In the genomic region with DNA sequence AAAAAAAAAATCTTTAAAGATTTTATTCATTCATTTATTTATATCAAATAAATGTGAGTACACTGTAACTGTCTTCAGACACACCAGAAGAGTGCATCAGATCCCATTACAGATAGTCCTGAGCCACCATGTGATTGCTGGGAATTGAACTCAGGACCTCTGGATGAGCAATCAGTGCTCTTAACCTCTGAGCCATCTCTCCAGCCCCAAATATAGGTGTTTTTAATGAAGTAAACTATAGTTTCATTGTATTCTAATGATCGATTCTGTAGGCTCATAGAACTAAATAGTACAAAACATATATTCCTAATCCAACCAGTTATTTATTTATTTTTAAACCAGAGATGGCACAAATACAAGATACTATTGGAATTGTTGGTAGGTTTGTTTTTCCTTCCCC, we compare ENCODE assay signal across 21 mouse cellular contexts. TPM values are rescaled to one million over a fixed set of nuclear protein-coding genes. Genes with fewer than 3 reads are reported as not detected.
DNase-seq lines count a peak whose midpoint lies in the region; ATAC-seq and TF ChIP-seq lines count a peak whose summit lies in the region.
"Had no signal": no experiment of that assay in that cellular context is flagged by ENCODE, and none has a peak within 500 bp of the region (broad histone marks: within the 10 kb centered on the region; RNA-seq: fewer than 3 reads in every experiment).

No protein-coding gene starts in this region.

- H3K4me2 ChIP-seq in liver, embryonic 13.5 days, result peak overlapping the region; percentile 22; the same call in 1 of the 2 replicates
- no peak overlapping the region for H3K4me2 ChIP-seq in liver, embryonic 11.5 days
- peak overlapping the region; percentile 29; the same call in 1 of the 2 replicates for H3K4me2 ChIP-seq in liver, embryonic 15.5 days
- peak overlapping the region; percentile 7; the same call in 1 of the 2 replicates for H3K4me2 ChIP-seq in liver, postnatal 0 days (ENCODE audit: low read depth, low read length)
- H3K4me2 ChIP-seq in midbrain, embryonic 16.5 days (ENCODE audit: low read length), result no peak overlapping the region
- H3K4me2 ChIP-seq: embryonic facial prominence, embryonic 12.5 days; forebrain, embryonic 13.5 days; forebrain, embryonic 15.5 days had no signal

- no peak for TF ChIP-seq POLR2A in MEL (IDR thresholded peaks at IDR 0.05; ENCODE audit: control insufficient read depth in 1 of 2, insufficient read depth in 1 of 2, low read depth in 1 of 2, low read length in 2 of 2, poor library complexity in 1 of 2)
- TF ChIP-seq POLR2A in thymus, adult 2 months (IDR thresholded peaks at IDR 0.05; ENCODE audit: control insufficient read depth, extremely low read depth, insufficient read depth, low read length, poor library complexity), result no peak

- DNase-seq in liver, embryonic 13.5 days, result no peak
- DNase-seq in liver, embryonic 11.5 days (ENCODE audit: low spot score), result no peak
- no peak for DNase-seq in MEL (ENCODE audit: low read depth, low spot score)
- DNase-seq in liver, postnatal 0 days, result no peak
- no peak for DNase-seq in thymus, adult 2 months
- no peak for DNase-seq in midbrain, embryonic 10.5 days (ENCODE audit: low spot score)
- DNase-seq: cerebellum, adult 11-12 months; cerebellum, adult 2 months; cerebellum, adult 9-10 months; cerebellum, postnatal 10 days; cerebellum, postnatal 25 days; forebrain, postnatal 0 days had no signal

- TF ChIP-seq EP300 in MEL (IDR thresholded peaks at IDR 0.05; ENCODE audit: low read depth in 1 of 2, low read length in 2 of 2), result no peak
- TF ChIP-seq EP300 in liver, postnatal 0 days (IDR thresholded peaks at IDR 0.05; ENCODE audit: low read depth), result no peak

- no peak for TF ChIP-seq CTCF in MEL (IDR thresholded peaks at IDR 0.05 in 2 of 3, conservative IDR thresholded peaks at IDR 0.05 in 1 of 3; ENCODE audit: control insufficient read depth in 1 of 3, insufficient read depth in 1 of 3, low read depth in 2 of 3, low read length in 3 of 3, poor library complexity in 1 of 3, severe bottlenecking in 1 of 3)
- TF ChIP-seq CTCF in liver, postnatal 0 days (IDR thresholded peaks at IDR 0.05; ENCODE audit: low read depth), result no peak
- TF ChIP-seq CTCF in thymus, adult 2 months (IDR thresholded peaks at IDR 0.05; ENCODE audit: borderline replicate concordance, control insufficient read depth, extremely low read depth, insufficient read depth, low read length, poor library complexity), result no peak

- no peaks in the 10 kb centered on the region for H3K9me3 ChIP-seq in liver, embryonic 13.5 days (replicated peaks)
- H3K9me3 ChIP-seq in liver, embryonic 11.5 days (ENCODE audit: control insufficient read depth, low read length), result no peaks in the 10 kb centered on the region
- H3K9me3 ChIP-seq in MEL (replicated peaks; ENCODE audit: insufficient read depth, low read length), result no peaks in the 10 kb centered on the region
- no peaks in the 10 kb centered on the region for H3K9me3 ChIP-seq in liver, embryonic 15.5 days (replicated peaks)
- no peaks in the 10 kb centered on the region for H3K9me3 ChIP-seq in liver, postnatal 0 days (ENCODE audit: low read length)
- no peaks in the 10 kb centered on the region for H3K9me3 ChIP-seq in midbrain, embryonic 16.5 days (replicated peaks; ENCODE audit: control insufficient read depth, low read length, poor library complexity, severe bottlenecking)
- no peaks in the 10 kb centered on the region; the same call in 1 of the 2 replicates for H3K9me3 ChIP-seq in midbrain, embryonic 10.5 days (replicated peaks)
- H3K9me3 ChIP-seq: embryonic facial prominence, embryonic 10.5 days; embryonic facial prominence, embryonic 12.5 days; forebrain, embryonic 13.5 days; forebrain, embryonic 15.5 days; G1E had no signal

- no peaks in the 10 kb centered on the region for H3K27me3 ChIP-seq in liver, embryonic 13.5 days
- H3K27me3 ChIP-seq in liver, embryonic 11.5 days (replicated peaks; ENCODE audit: control insufficient read depth, insufficient read depth, low read length), result no peaks in the 10 kb centered on the region
- H3K27me3 ChIP-seq in MEL (ENCODE audit: control insufficient read depth in 1 of 2, insufficient read depth in 2 of 2, low read length in 2 of 2), result no peaks in the 10 kb centered on the region
- no peaks in the 10 kb centered on the region for H3K27me3 ChIP-seq in liver, embryonic 15.5 days
- no peaks in the 10 kb centered on the region for H3K27me3 ChIP-seq in liver, postnatal 0 days (ENCODE audit: insufficient read depth, low read length)
- H3K27me3 ChIP-seq in midbrain, embryonic 16.5 days (ENCODE audit: control insufficient read depth, insufficient read depth, low read depth, low read length), result no peaks in the 10 kb centered on the region
- no peaks in the 10 kb centered on the region for H3K27me3 ChIP-seq in thymus, adult 2 months (ENCODE audit: control insufficient read depth, insufficient read depth, low read length)
- H3K27me3 ChIP-seq in midbrain, embryonic 10.5 days (ENCODE audit: low read depth, poor library complexity, severe bottlenecking), result no peaks in the 10 kb centered on the region
- H3K27me3 ChIP-seq: CH12.LX; embryonic facial prominence, embryonic 12.5 days; forebrain, embryonic 13.5 days; forebrain, embryonic 15.5 days had no signal

- H3K4me1 ChIP-seq in liver, embryonic 13.5 days (replicated peaks), result peaks cover 45% of the 10 kb centered on the region
- peaks cover 9% of the 10 kb centered on the region for H3K4me1 ChIP-seq in liver, embryonic 11.5 days (replicated peaks; ENCODE audit: control insufficient read depth, insufficient read depth, low read length)
- peaks cover 38 to 43% of the 10 kb centered on the region in 2 experiments for H3K4me1 ChIP-seq in MEL (ENCODE audit: control insufficient read depth in 1 of 2, insufficient read depth in 2 of 2, low read length in 2 of 2)
- H3K4me1 ChIP-seq in liver, embryonic 15.5 days (replicated peaks), result peaks cover 44% of the 10 kb centered on the region
- H3K4me1 ChIP-seq in liver, postnatal 0 days (ENCODE audit: insufficient read depth), result peaks cover 4% of the 10 kb centered on the region
- H3K4me1 ChIP-seq in midbrain, embryonic 16.5 days (ENCODE audit: control insufficient read depth, insufficient read depth, low read length), result no peaks in the 10 kb centered on the region
- no peaks in the 10 kb centered on the region for H3K4me1 ChIP-seq in thymus, adult 2 months (replicated peaks; ENCODE audit: control insufficient read depth, insufficient read depth, low read length)
- H3K4me1 ChIP-seq in midbrain, embryonic 10.5 days, result no peaks in the 10 kb centered on the region
- H3K4me1 ChIP-seq: embryonic facial prominence, embryonic 12.5 days; forebrain, embryonic 13.5 days; forebrain, embryonic 15.5 days had no signal

- no peak overlapping the region for H3K4me3 ChIP-seq in liver, embryonic 13.5 days (replicated peaks)
- no peak overlapping the region for H3K4me3 ChIP-seq in liver, embryonic 11.5 days (ENCODE audit: low read depth, low read length)
- no peak overlapping the region for H3K4me3 ChIP-seq in MEL (ENCODE audit: control insufficient read depth in 1 of 2, insufficient read depth in 1 of 2, low read depth in 2 of 2, low read length in 2 of 2)
- no peak overlapping the region for H3K4me3 ChIP-seq in liver, embryonic 15.5 days (replicated peaks)
- no peak overlapping the region for H3K4me3 ChIP-seq in liver, postnatal 0 days (ENCODE audit: low read depth, low read length)
- H3K4me3 ChIP-seq in midbrain, embryonic 16.5 days (ENCODE audit: low read depth, low read length), result no peak overlapping the region
- H3K4me3 ChIP-seq in thymus, adult 2 months (ENCODE audit: control insufficient read depth, insufficient read depth, low read length), result no peak overlapping the region
- no peak overlapping the region for H3K4me3 ChIP-seq in midbrain, embryonic 10.5 days
- H3K4me3 ChIP-seq: embryonic facial prominence, embryonic 10.5 days; embryonic facial prominence, embryonic 12.5 days; forebrain, embryonic 13.5 days; forebrain, embryonic 15.5 days had no signal

- no peak overlapping the region for H3K27ac ChIP-seq in liver, embryonic 13.5 days
- no peak overlapping the region for H3K27ac ChIP-seq in liver, embryonic 11.5 days (ENCODE audit: low read depth, low read length)
- peak overlapping the region; percentile 99 for H3K27ac ChIP-seq in MEL (ENCODE audit: control insufficient read depth, low read depth, low read length)
- H3K27ac ChIP-seq in liver, embryonic 15.5 days (replicated peaks), result no peak overlapping the region
- H3K27ac ChIP-seq in liver, postnatal 0 days (ENCODE audit: low read depth), result no peak overlapping the region
- H3K27ac ChIP-seq in midbrain, embryonic 16.5 days (ENCODE audit: low read length), result no peak overlapping the region
- no peak overlapping the region for H3K27ac ChIP-seq in thymus, adult 2 months (ENCODE audit: control insufficient read depth, insufficient read depth, low read length)
- no peak overlapping the region for H3K27ac ChIP-seq in midbrain, embryonic 10.5 days (replicated peaks)
- H3K27ac ChIP-seq: embryonic facial prominence, embryonic 10.5 days; embryonic facial prominence, embryonic 12.5 days; forebrain, embryonic 13.5 days; forebrain, embryonic 15.5 days had no signal

- no peak for ATAC-seq in liver, embryonic 13.5 days (ENCODE audit: low read depth)
- ATAC-seq in liver, embryonic 11.5 days (replicated peaks; ENCODE audit: low FRiP score), result no peak
- no peak for ATAC-seq in liver, embryonic 15.5 days (ENCODE audit: insufficient read depth)
- ATAC-seq in liver, postnatal 0 days, result no peak
- ATAC-seq in midbrain, embryonic 16.5 days, result no peak
- ATAC-seq: CD4-positive, CD25-positive, alpha-beta regulatory T cell, adult 4 months; forebrain, embryonic 13.5 days; forebrain, embryonic 15.5 days; forebrain, postnatal 0 days had no signal

- no peaks in the 10 kb centered on the region for H3K36me3 ChIP-seq in liver, embryonic 13.5 days
- no peaks in the 10 kb centered on the region for H3K36me3 ChIP-seq in liver, embryonic 11.5 days (ENCODE audit: control insufficient read depth, insufficient read depth, low read length)
- H3K36me3 ChIP-seq in MEL (ENCODE audit: control insufficient read depth in 1 of 2, insufficient read depth in 2 of 2, low read length in 2 of 2), result peaks cover 0 to 60% of the 10 kb centered on the region in 2 experiments; a peak in 2 of 4 replicates
- H3K36me3 ChIP-seq in liver, embryonic 15.5 days (replicated peaks), result no peaks in the 10 kb centered on the region
- H3K36me3 ChIP-seq in liver, postnatal 0 days (replicated peaks; ENCODE audit: insufficient read depth, low read length), result no peaks in the 10 kb centered on the region
- H3K36me3 ChIP-seq in midbrain, embryonic 16.5 days (ENCODE audit: control insufficient read depth, insufficient read depth, low read length), result no peaks in the 10 kb centered on the region
- H3K36me3 ChIP-seq in thymus, adult 2 months (ENCODE audit: control insufficient read depth, insufficient read depth, low read length), result no peaks in the 10 kb centered on the region
- H3K36me3 ChIP-seq in midbrain, embryonic 10.5 days, result no peaks in the 10 kb centered on the region
- H3K36me3 ChIP-seq: embryonic facial prominence, embryonic 10.5 days; embryonic facial prominence, embryonic 12.5 days; forebrain, embryonic 15.5 days; G1E had no signal

- no peak overlapping the region for H3K9ac ChIP-seq in liver, embryonic 13.5 days
- no peak overlapping the region for H3K9ac ChIP-seq in liver, embryonic 11.5 days (ENCODE audit: low read depth, low read length)
- peak overlapping the region; percentile 34; the same call in 1 of the 2 replicates for H3K9ac ChIP-seq in MEL (ENCODE audit: control insufficient read depth, low read depth, low read length, poor library complexity, severe bottlenecking)
- no peak overlapping the region for H3K9ac ChIP-seq in liver, embryonic 15.5 days
- H3K9ac ChIP-seq in liver, postnatal 0 days (replicated peaks), result no peak overlapping the region
- H3K9ac ChIP-seq in midbrain, embryonic 16.5 days (ENCODE audit: low read depth, low read length), result no peak overlapping the region
- H3K9ac ChIP-seq: embryonic facial prominence, embryonic 12.5 days; forebrain, embryonic 13.5 days; forebrain, embryonic 15.5 days; forebrain, postnatal 0 days had no signal

- no peak for TF ChIP-seq RAD21 in MEL (IDR thresholded peaks at IDR 0.05; ENCODE audit: low read depth, low read length)

- H3K79me2 ChIP-seq in MEL (ENCODE audit: control insufficient read depth, insufficient read depth, low read length, poor library complexity), result no peaks in the 10 kb centered on the region

- 80% methylated on average over 1 of the region's 1 CpGs for WGBS in liver, embryonic 13.5 days (ENCODE audit: insufficient replicate concordance)
- WGBS in liver, embryonic 11.5 days, result 87% methylated on average over 1 of the region's 1 CpGs
- 80% methylated on average over 1 of the region's 1 CpGs for WGBS in liver, embryonic 15.5 days (ENCODE audit: insufficient replicate concordance)
- 76% methylated on average over 1 of the region's 1 CpGs for WGBS in liver, postnatal 0 days (ENCODE audit: insufficient replicate concordance)
- WGBS in midbrain, embryonic 16.5 days, result 96% methylated on average over 1 of the region's 1 CpGs
- 100% methylated on average over 1 of the region's 1 CpGs for WGBS in thymus, adult 2 months
- WGBS in midbrain, embryonic 10.5 days, result 93% methylated on average over 1 of the region's 1 CpGs

RNA-seq across cellular contexts. Expression of a gene that starts 42.2 kb away (rescaled TPM):
- 3.4 and 5.5 TPM in 2 replicates for polyA plus RNA-seq in liver, embryonic 13.5 days (2015; fragmentation: Nextera tagmentation; extraction: Ambion mirVana)
- polyA plus RNA-seq in liver, embryonic 11.5 days (2014; fragmentation: Nextera tagmentation; extraction: Ambion mirVana), result 8.1 and 8.5 TPM in 2 replicates
- total RNA-seq in MEL (2012; rRNA removed), result 7.2 and 8.2 TPM in 2 replicates
- 10 to 100 TPM in 1 of 2 experiments, not detected in 1; 14.3 TPM for polyA plus RNA-seq in MEL (2012; ENCODE audit: insufficient read depth in 1 of 2, insufficient read length in 2 of 2, low read depth in 1 of 2, low replicate concordance in 2 of 2, missing spikeins in 1 of 2)
- polyA plus RNA-seq in liver, embryonic 15.5 days (2015; fragmentation: Nextera tagmentation; extraction: Ambion mirVana), result 3.7 and 4.0 TPM in 2 replicates
- 7.8 and 8.5 TPM in 2 replicates for polyA plus RNA-seq in liver, postnatal 0 days (2015; fragmentation: Nextera tagmentation; extraction: Ambion mirVana)
- polyA plus RNA-seq in midbrain, embryonic 16.5 days (2015; fragmentation: Nextera tagmentation; extraction: Ambion mirVana), result 16.6 and 17.4 TPM in 2 replicates
- polyA plus RNA-seq in thymus, adult 2 months (2012; rRNA removed), result 11.1 and 13.9 TPM in 2 replicates
- polyA plus RNA-seq in midbrain, embryonic 10.5 days (2016; fragmentation: Nextera tagmentation; extraction: Ambion mirVana), result 10.8 and 13.7 TPM in 2 replicates

Comparison
In these comparisons a context has a peak if more than half of its experiments do, and no peak if none do; other contexts are left out.
1. H3K4me2 ChIP-seq: peak in liver, embryonic 13.5 days (single experiment), liver, embryonic 15.5 days (single experiment) and liver, postnatal 0 days (single experiment); none in liver, embryonic 11.5 days (single experiment) and midbrain, embryonic 16.5 days (single experiment).